Mouse (Mus musculus) kidney, embryonic 15.5 days (tissue): ENCODE data around the gene Rps6ka2. TPM values are rescaled to one million over a fixed set of nuclear protein-coding genes. Genes with fewer than 3 reads are reported as not detected.

Source experiments
- ATAC-seq: fragments of 200-750 bp; cut with Nextera tagmentation; replicated peaks from 2 replicates; pipeline ENCODE4 v1.8.0; 2017; ENCODE audit warnings: moderate TSS enrichment; ENCODE audit not compliant: low FRiP score
- H3K27ac ChIP-seq: fragments of 300-500 bp; sonication (generic); 2 replicates; pipeline ENCODE4 v1.5.1; 2015; ENCODE audit warnings: mild to moderate bottlenecking, inconsistent platforms
- H3K27me3 ChIP-seq: fragments of 300-500 bp; sonication (generic); 2 replicates; pipeline ENCODE4 v1.6.1; 2015; ENCODE audit warnings: inconsistent platforms
- H3K36me3 ChIP-seq: fragments of 300-500 bp; sonication (generic); 2 replicates; pipeline ENCODE4 v1.6.1; 2015; ENCODE audit warnings: inconsistent platforms
- H3K4me1 ChIP-seq: fragments of 300-500 bp; sonication (generic); 2 replicates; pipeline ENCODE4 v1.6.1; 2015; ENCODE audit warnings: inconsistent platforms
- H3K4me2 ChIP-seq: fragments of 300-500 bp; sonication (generic); 2 replicates; pipeline ENCODE4 v1.6.1; 2015; ENCODE audit warnings: moderate library complexity, mild to moderate bottlenecking, inconsistent platforms
- H3K4me3 ChIP-seq: fragments of 300-500 bp; sonication (generic); replicated peaks from 2 replicates; pipeline ENCODE4 v1.5.1; 2015; ENCODE audit warnings: mild to moderate bottlenecking, inconsistent platforms
- H3K9ac ChIP-seq: fragments of 300-500 bp; sonication (generic); 2 replicates; pipeline ENCODE4 v1.6.1; 2015; ENCODE audit warnings: mild to moderate bottlenecking, inconsistent platforms
- H3K9me3 ChIP-seq: fragments of 300-500 bp; sonication (generic); replicated peaks from 2 replicates; pipeline ENCODE4 v1.6.1; 2016; ENCODE audit warnings: inconsistent platforms
- WGBS: fragments of 180-500 bp; shearing (Covaris S2); methylation state at CpG from one replicate; pipeline ENCODE4 v1.1.7; 2015; ENCODE audit warnings: mixed read lengths; 5-methylcytosine and 5-hydroxymethylcytosine counted together
- polyA plus RNA-seq: library from polyadenylated mRNA; unstranded; fragments of >200 nt; fragmentation: Nextera tagmentation; extraction: Ambion mirVana; gene quantifications from 2 replicates; pipeline ENCODE4 v1.2.1, GENCODE M21; 2015

The Rps6ka2 gene
- polyA plus RNA-seq, 1 experiment from 2014 or later, result 21.5 TPM

- H3K4me3 ChIP-seq, result no peak overlapping the region
- no peak overlapping the region for H3K27ac ChIP-seq
- peaks cover 6% of the 10 kb centered on the region; the same call in 1 of the 2 replicates for H3K27me3 ChIP-seq
- no peak overlapping the region for H3K9ac ChIP-seq
- peaks cover 12% of the 10 kb centered on the region for H3K4me1 ChIP-seq
- no peak for ATAC-seq
- no peaks in the 10 kb centered on the region for H3K36me3 ChIP-seq
- no peak overlapping the region for H3K4me2 ChIP-seq
- H3K9me3 ChIP-seq, result no peaks in the 10 kb centered on the region
- 90% methylated on average over 7 of the region's 7 CpGs for WGBS
These were observed 23.4 kb upstream of the Rps6ka2 start for GRCm38 (mm10) chr17:7146479-7146878.

GRCm38 (mm10) chr17:7147920-7148321, 22.0 kb upstream of the Rps6ka2 start:
- H3K27me3 ChIP-seq, result peaks cover 6% of the 10 kb centered on the region; the same call in 1 of the 2 replicates
- H3K4me1 ChIP-seq, result peaks cover 12% of the 10 kb centered on the region
- ATAC-seq, result no peak
- no peak overlapping the region for H3K9ac ChIP-seq
- WGBS, result 53% methylated on average over 12 of the region's 12 CpGs
- no peaks in the 10 kb centered on the region for H3K9me3 ChIP-seq
- no peaks in the 10 kb centered on the region for H3K36me3 ChIP-seq
- H3K27ac ChIP-seq, result no peak overlapping the region
- no peak overlapping the region for H3K4me2 ChIP-seq
- H3K4me3 ChIP-seq, result no peak overlapping the region

GRCm38 (mm10) chr17:7149328-7150195, 20.4 kb upstream of the Rps6ka2 start:
- WGBS, result 90% methylated on average over 11 of the region's 11 CpGs

DNA sequence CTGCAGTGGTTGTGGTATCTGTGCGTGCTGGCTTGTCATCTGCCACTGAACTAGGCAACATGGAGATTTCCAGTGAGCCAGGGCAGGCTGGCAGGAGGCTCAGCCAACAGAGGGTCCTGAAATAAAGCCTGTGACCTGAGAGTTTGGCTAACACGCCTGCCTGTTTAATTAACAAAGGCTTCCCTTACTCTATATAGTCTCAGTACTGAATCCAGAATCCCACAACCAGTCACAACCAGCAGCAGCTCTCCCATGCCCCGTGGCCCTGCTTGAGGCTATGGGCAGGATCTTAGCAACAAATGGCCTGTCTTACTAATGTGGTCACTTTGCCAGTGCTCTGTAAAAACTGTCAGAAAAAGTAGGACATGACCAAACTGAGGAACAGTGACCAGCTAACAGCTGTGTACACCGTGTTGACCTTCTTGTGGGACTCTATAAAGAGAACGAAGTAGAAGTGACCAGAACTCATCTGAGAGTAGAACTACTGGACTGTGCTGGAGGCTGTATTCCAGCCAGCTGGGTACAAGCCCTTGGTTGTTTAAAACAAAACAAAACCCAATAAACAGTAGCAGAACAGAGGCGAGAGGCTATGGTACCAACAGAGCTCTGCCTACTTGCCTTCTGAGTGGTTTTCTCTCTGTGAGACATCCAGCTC, 18.3 kb upstream of the Rps6ka2 start:
- Histone ChIP-seq H3K36me3 (no peaks in the 10 kb centered on the region), H3K4me3 (no peak overlapping the region), H3K4me2 (no peak overlapping the region), H3K27ac (no peak overlapping the region), H3K9me3 (no peaks in the 10 kb centered on the region), H3K27me3 (no peaks in the 10 kb centered on the region), H3K4me1 (no peaks in the 10 kb centered on the region; the same call in 1 of the 2 replicates), H3K9ac (no peak overlapping the region)
- ATAC-seq, result no peak
- WGBS, result 77% methylated on average over 6 of the region's 6 CpGs

More at GRCm38 (mm10) chr17:7149328-7150195, 20.4 kb upstream of the Rps6ka2 start:
- Histone ChIP-seq H3K27ac (no peak overlapping the region), H3K27me3 (0 out of 2 replicates have a peak, but pooled peaks cover 6% of the 10 kb centered on the region), H3K4me3 (no peak overlapping the region), H3K4me1 (0 out of 2 replicates have a peak, but pooled peaks cover 6% of the 10 kb centered on the region), H3K9me3 (no peaks in the 10 kb centered on the region), H3K36me3 (no peaks in the 10 kb centered on the region), H3K4me2 (no peak overlapping the region), H3K9ac (no peak overlapping the region)
- no peak for ATAC-seq

DNA sequence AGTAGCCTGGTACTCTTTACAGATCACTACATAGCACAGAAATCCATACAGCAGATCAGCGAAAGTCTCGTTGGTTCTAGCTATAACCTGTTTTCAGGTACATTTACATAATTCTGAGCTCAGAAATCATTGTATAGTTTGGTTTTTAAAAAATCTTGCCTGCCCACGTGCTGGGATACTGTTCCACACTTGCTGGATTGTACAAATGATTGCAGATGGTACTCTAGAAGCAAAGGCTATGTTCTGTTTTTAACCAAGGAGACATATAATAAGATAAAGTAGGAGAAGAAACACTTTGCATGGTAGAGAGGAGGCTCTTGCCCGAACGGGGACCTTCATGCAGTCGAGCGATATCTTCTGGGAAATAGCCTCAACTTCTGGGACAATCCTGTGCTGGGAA, 17.3 kb upstream of the Rps6ka2 start:
- no peak for ATAC-seq
- no peaks in the 10 kb centered on the region; the same call in 1 of the 2 replicates for H3K4me1 ChIP-seq
- 92% methylated on average over 7 of the region's 7 CpGs for WGBS

GRCm38 (mm10) chr17:7163955-7164354, 6.0 kb upstream of the Rps6ka2 start:
- WGBS, result 54% methylated on average over 3 of the region's 3 CpGs

More for the DNA sequence above, 17.3 kb upstream of the Rps6ka2 start:
- Histone ChIP-seq H3K4me3 (no peak overlapping the region), H3K9me3 (no peaks in the 10 kb centered on the region), H3K9ac (no peak overlapping the region), H3K4me2 (no peak overlapping the region), H3K27ac (no peak overlapping the region), H3K36me3 (no peaks in the 10 kb centered on the region), H3K27me3 (no peaks in the 10 kb centered on the region)

DNA sequence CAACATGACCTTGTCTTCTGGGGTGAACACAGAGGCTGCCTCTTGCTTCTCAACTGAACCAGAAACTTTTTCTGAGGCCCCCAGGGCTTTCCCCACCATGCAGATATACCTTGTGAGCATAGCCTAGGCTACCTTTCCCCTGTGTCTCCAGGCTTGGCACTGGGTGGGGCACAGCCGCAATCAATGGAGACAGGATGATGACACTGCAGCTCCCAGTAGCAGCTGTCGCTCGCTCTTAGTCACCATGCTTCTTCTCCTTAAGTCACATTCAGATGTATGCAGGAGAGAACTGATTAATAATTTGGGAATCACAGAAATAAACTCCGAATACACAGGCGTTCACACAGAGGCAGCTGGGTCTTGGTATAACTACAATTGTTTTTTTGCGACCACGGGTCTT, 4.4 kb upstream of the Rps6ka2 start:
- no peaks in the 10 kb centered on the region for H3K9me3 ChIP-seq
- no peak overlapping the region for H3K27ac ChIP-seq
- H3K4me3 ChIP-seq, result no peak overlapping the region
- ATAC-seq, result no peak
- H3K4me2 ChIP-seq, result no peak overlapping the region
- no peaks in the 10 kb centered on the region for H3K27me3 ChIP-seq
- no peaks in the 10 kb centered on the region for H3K36me3 ChIP-seq
- peaks cover 18% of the 10 kb centered on the region for H3K4me1 ChIP-seq
- 93% methylated on average over 7 of the region's 7 CpGs for WGBS
- H3K9ac ChIP-seq, result no peak overlapping the region

More at GRCm38 (mm10) chr17:7163955-7164354, 6.0 kb upstream of the Rps6ka2 start:
- Histone ChIP-seq H3K4me3 (no peak overlapping the region), H3K36me3 (no peaks in the 10 kb centered on the region), H3K9me3 (no peaks in the 10 kb centered on the region), H3K9ac (no peak overlapping the region), H3K4me1 (peaks cover 12% of the 10 kb centered on the region), H3K27me3 (no peaks in the 10 kb centered on the region), H3K4me2 (no peak overlapping the region), H3K27ac (no peak overlapping the region)
- ATAC-seq, result no peak

GRCm38 (mm10) chr17:7168961-7169626, 821 bp upstream of the Rps6ka2 start:
- H3K9ac ChIP-seq, result peak overlapping the region; percentile 19
- peak overlapping the region; percentile 71 for H3K4me3 ChIP-seq
- H3K4me2 ChIP-seq, result peak overlapping the region; percentile 81
- ATAC-seq, result peak; percentile 59
- H3K36me3 ChIP-seq, result no peaks in the 10 kb centered on the region
- no peaks in the 10 kb centered on the region for H3K27me3 ChIP-seq
- H3K9me3 ChIP-seq, result no peaks in the 10 kb centered on the region
- peaks cover 34% of the 10 kb centered on the region for H3K4me1 ChIP-seq
- H3K27ac ChIP-seq, result peak overlapping the region; percentile 93
- 8% methylated on average over 15 of the region's 15 CpGs for WGBS

- Histone ChIP-seq H3K4me3 (peak overlapping the region; percentile 71), H3K27ac (peak overlapping the region; percentile 75), H3K9ac (peak overlapping the region; percentile 65), H3K27me3 (no peaks in the 10 kb centered on the region), H3K9me3 (no peaks in the 10 kb centered on the region), H3K4me2 (peak overlapping the region; percentile 86), H3K36me3 (no peaks in the 10 kb centered on the region), H3K4me1 (peaks cover 36% of the 10 kb centered on the region)
- peak; percentile 33; the same call in 1 of the 2 replicates for ATAC-seq
- 1% methylated on average over 43 of the region's 43 CpGs for WGBS
These were observed 685 bp downstream of the Rps6ka2 start for GRCm38 (mm10) chr17:7170304-7171295.

DNA sequence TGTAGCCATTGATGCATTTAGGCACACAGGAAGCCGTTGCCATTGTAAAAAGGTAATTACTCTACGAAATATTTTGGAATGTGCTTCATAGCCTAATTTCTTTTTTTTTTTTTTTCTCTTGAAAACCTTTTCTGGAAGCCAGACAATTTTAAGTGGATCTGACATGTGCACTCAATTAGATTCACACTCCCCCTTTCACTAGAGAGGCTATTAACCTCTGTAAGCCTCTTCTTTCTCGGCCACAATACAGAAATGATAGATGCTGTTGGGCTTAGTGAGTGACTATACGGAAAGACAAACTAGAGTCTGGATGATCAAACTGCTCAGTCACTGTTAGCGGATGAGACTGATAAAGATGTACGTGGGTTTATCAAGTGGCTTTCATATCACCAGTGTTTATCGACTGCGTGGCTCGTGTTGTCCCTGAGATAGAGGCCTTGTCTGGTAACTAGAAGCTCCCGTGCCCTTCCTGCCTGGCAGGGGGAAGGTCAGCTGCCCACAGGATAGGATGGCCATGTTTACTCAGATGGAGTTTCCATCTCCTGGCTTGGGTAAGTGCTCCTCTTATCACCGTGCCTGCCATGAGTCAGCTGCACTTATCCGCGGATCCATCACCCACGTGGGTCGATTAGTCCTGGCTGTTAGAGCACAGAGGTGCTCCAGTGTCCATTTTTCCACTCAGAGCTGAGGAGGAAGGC, 3.6 kb downstream of the Rps6ka2 start:
- no peaks in the 10 kb centered on the region for H3K27me3 ChIP-seq
- H3K4me1 ChIP-seq, result peaks cover 34% of the 10 kb centered on the region
- 0 out of 2 replicates have a peak overlapping the region, but pooled peaks have one; percentile 1 for H3K4me2 ChIP-seq
- 31% methylated on average over 15 of the region's 15 CpGs for WGBS
- no peaks in the 10 kb centered on the region for H3K36me3 ChIP-seq
- H3K4me3 ChIP-seq, result no peak overlapping the region
- H3K27ac ChIP-seq, result no peak overlapping the region
- H3K9me3 ChIP-seq, result no peaks in the 10 kb centered on the region
- no peak overlapping the region for H3K9ac ChIP-seq
- no peak for ATAC-seq
